Mouse (Mus musculus): Measurements from ENCODE around the gene Grm1. TPM values are rescaled to one million over a fixed set of nuclear protein-coding genes. Genes with fewer than 3 reads are reported as not detected.
"Not testable (repeated sequence)": the region's sequence is repeated elsewhere in the genome, so short reads cannot be mapped to it uniquely, and the experiment has no call there.

Grm1 gene
- polyA plus RNA-seq, 1 experiment from 2014 or later: 14.6 TPM

DNA sequence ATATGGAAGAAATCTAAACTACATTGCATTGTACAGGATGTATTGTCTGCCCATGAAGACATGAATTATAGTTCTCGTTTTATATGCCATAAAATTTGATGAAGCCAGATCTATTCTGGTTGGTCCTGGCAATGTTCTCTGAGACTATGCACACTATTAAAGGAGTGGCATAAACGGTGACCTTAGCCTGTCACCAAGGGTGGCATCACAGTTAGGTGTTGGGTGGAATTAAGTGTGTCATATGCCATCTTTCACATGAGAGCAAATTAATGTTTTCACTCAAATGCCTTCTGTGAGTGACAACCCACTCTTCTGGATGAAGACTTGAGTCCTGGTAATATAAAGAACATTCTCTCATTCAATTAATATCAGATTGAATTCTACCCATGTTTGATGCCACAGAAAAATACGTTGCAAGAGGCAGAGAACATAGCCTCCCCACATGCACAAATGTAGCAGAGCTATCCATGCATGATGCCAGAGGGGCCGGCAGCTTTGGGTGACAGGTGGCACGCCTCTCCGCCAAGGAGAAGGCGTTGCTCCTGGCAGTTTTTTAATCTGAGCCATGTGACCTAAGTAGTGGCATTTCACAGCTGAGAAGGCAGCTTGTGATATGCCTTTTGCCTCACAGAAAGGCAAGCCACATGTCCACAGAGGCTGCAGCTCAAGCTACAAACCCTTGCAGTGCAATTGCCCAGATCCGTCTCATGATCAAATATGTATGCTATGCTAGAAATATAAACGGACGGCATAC, 20.7 kb downstream of the Grm1 start:
- Histone ChIP-seq H3K9ac (ENCODE audit: low read depth, low read length) (no peak overlapping the region), H3K4me2 (ENCODE audit: low read length) (no peak overlapping the region), H3K4me1 (ENCODE audit: control insufficient read depth, insufficient read depth, low read depth, low read length) (no peaks in the 10 kb centered on the region), H3K9me3 (ENCODE audit: control insufficient read depth, low read length) (no peaks in the 10 kb centered on the region), H3K27me3 (replicated peaks; ENCODE audit: control insufficient read depth, insufficient read depth, low read length) (no peaks in the 10 kb centered on the region), H3K4me3 (ENCODE audit: low read length) (no peak overlapping the region), H3K36me3 (ENCODE audit: control insufficient read depth, insufficient read depth, low read length) (no peaks in the 10 kb centered on the region), H3K27ac (ENCODE audit: low read depth, low read length) (no peak overlapping the region)
- 69% methylated on average over 10 of the region's 10 CpGs for WGBS
- peak; percentile 92 for ATAC-seq

DNA sequence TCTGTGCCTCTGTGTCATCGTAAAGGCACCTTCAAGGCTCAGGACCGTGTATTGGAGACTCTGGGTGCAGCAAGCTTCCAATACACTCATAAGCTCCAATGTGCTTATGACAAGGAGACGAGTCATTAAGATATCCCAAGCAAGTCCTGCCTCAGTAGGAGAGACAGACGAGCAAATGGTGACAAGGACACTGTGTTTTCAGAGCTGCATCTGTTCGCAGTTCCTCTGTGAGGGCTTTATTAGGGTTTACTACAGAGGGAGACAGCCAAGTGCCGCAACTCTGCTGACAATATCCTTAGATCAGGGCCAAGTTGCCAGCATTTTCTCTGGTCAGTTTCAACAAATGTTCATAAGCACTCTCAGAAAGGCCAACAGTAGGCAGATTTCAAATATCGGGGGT, 32.8 kb downstream of the Grm1 start:
- ATAC-seq: no peak
- no peaks in the 10 kb centered on the region for H3K9me3 ChIP-seq (ENCODE audit: control insufficient read depth, low read length)
- WGBS: 87% methylated on average over 7 of the region's 7 CpGs
- H3K36me3 ChIP-seq (ENCODE audit: control insufficient read depth, insufficient read depth, low read length): no peaks in the 10 kb centered on the region
- no peak overlapping the region for H3K4me2 ChIP-seq (ENCODE audit: low read length)
- no peaks in the 10 kb centered on the region for H3K27me3 ChIP-seq (replicated peaks; ENCODE audit: control insufficient read depth, insufficient read depth, low read length)
- no peak overlapping the region for H3K27ac ChIP-seq (ENCODE audit: low read depth, low read length)
- no peaks in the 10 kb centered on the region for H3K4me1 ChIP-seq (ENCODE audit: control insufficient read depth, insufficient read depth, low read depth, low read length)
- no peak overlapping the region for H3K4me3 ChIP-seq (ENCODE audit: low read length)
- no peak overlapping the region for H3K9ac ChIP-seq (ENCODE audit: low read depth, low read length)

DNA sequence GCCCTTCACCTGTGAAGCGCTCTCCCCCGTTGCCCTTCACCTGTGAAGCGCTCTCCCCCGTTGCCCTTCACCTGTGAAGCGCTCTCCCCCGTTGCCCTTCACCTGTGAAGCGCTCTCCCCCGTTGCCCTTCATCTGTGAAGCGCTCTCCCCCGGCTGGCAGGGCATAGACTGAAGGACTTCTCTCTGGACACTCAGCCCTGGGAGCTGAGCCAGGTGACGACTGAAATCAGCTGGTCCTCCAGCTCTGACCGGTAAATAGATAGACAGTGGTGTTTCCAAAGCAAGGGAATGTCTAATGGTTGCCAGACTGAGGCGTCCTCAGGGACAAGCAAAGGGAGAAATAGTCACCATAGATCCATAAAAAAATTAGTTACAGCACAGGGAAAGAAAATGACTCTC, 36.7 kb downstream of the Grm1 start:
- H3K4me1 ChIP-seq (ENCODE audit: control insufficient read depth, insufficient read depth, low read depth, low read length); H3K4me3 ChIP-seq (ENCODE audit: low read length); H3K27me3 ChIP-seq (replicated peaks; ENCODE audit: control insufficient read depth, insufficient read depth, low read length); ATAC-seq; H3K4me2 ChIP-seq (ENCODE audit: low read length); H3K27ac ChIP-seq (ENCODE audit: low read depth, low read length); H3K9me3 ChIP-seq (ENCODE audit: control insufficient read depth, low read length); H3K9ac ChIP-seq (ENCODE audit: low read depth, low read length); H3K36me3 ChIP-seq (ENCODE audit: control insufficient read depth, insufficient read depth, low read length): not testable (repeated sequence)
- WGBS: 68% methylated on average over 13 of the region's 13 CpGs

DNA sequence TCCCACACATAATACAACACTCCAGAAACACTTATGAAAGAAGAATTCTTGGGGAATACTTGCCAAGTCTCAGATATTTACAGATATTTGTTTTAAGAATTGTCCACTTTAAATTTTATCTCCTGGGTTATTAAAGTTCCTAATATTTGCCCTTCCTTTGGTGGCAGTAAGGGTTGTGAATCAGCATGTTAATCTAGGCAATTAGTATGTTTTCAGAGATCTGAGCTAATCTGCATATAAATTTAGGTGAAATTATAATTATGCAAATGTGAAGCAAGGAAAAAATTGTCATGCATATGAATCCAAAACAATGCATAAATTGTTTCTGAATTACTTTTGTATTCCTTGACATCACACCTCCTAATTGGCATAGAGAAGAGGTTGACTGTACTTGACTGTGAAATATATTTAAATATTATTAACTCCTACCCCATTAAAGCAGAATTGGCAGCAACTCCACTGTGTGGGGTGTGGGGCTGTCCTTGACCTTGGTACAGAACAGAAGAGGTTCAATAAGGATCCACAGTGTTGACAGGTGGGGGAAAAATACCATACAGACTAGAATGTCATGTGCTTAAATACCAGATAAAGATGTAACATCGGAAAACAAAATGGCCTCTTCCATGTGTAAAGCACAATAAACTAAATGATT, 37.6 kb downstream of the Grm1 start:
- Histone ChIP-seq H3K36me3 (ENCODE audit: control insufficient read depth, insufficient read depth, low read length) (no peaks in the 10 kb centered on the region), H3K9me3 (ENCODE audit: control insufficient read depth, low read length) (no peaks in the 10 kb centered on the region), H3K4me2 (ENCODE audit: low read length) (no peak overlapping the region), H3K4me1 (ENCODE audit: control insufficient read depth, insufficient read depth, low read depth, low read length) (no peaks in the 10 kb centered on the region), H3K27ac (ENCODE audit: low read depth, low read length) (no peak overlapping the region), H3K4me3 (ENCODE audit: low read length) (no peak overlapping the region), H3K27me3 (replicated peaks; ENCODE audit: control insufficient read depth, insufficient read depth, low read length) (no peaks in the 10 kb centered on the region), H3K9ac (ENCODE audit: low read depth, low read length) (no peak overlapping the region)
- WGBS: 87% methylated on average over 1 of the region's 1 CpGs
- no peak for ATAC-seq

DNA sequence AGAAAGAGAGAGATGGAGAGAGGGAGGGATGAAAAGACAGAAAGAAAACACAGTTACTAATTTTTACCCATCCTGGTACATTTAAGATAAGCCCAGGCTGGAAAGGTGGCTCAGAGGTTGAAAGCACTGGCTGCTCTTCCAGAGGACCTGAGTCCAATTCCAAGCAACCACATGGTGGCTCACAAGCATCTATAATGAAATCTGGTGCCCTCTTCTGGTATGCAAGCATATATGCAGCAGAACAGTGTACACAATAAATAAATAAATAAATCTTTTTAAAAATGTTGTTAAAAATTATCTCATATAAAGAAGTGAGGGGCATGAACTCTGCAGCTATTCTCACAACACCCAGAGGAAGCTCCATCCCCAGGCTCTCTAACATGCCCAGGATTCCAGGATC, 42.8 kb downstream of the Grm1 start:
- H3K9ac ChIP-seq (ENCODE audit: low read depth, low read length): no peak overlapping the region
- H3K36me3 ChIP-seq (ENCODE audit: control insufficient read depth, insufficient read depth, low read length): no peaks in the 10 kb centered on the region
- H3K4me2 ChIP-seq (ENCODE audit: low read length): no peak overlapping the region
- no peak overlapping the region for H3K4me3 ChIP-seq (ENCODE audit: low read length)
- no peak overlapping the region for H3K27ac ChIP-seq (ENCODE audit: low read depth, low read length)
- no peaks in the 10 kb centered on the region for H3K9me3 ChIP-seq (ENCODE audit: control insufficient read depth, low read length)
- no peaks in the 10 kb centered on the region for H3K4me1 ChIP-seq (ENCODE audit: control insufficient read depth, insufficient read depth, low read depth, low read length)
- no peak for ATAC-seq
- H3K27me3 ChIP-seq (replicated peaks; ENCODE audit: control insufficient read depth, insufficient read depth, low read length): no peaks in the 10 kb centered on the region

DNA sequence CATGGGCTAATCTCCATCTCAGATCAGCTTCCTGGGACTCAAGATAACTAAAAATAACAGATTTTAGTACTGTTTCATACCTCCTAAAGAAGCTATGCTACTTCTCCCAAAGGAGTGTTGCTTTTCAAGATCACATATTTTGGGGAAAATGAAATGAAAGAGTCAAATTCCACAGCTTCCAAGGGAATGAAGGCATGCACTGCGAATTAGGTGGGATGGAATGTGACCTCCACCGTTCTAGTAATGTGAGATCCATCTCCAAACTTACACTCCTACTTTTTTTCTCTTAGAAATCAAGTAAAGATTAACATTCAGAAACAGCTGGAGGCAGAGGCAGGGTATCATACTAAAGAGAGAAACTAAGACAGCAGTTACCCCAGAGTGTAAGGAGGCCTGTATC, 49.9 kb downstream of the Grm1 start:
- H3K27ac ChIP-seq (ENCODE audit: low read depth, low read length): no peak overlapping the region
- ATAC-seq: no peak
- no peaks in the 10 kb centered on the region for H3K36me3 ChIP-seq (ENCODE audit: control insufficient read depth, insufficient read depth, low read length)
- H3K27me3 ChIP-seq (replicated peaks; ENCODE audit: control insufficient read depth, insufficient read depth, low read length): no peaks in the 10 kb centered on the region
- no peaks in the 10 kb centered on the region for H3K4me1 ChIP-seq (ENCODE audit: control insufficient read depth, insufficient read depth, low read depth, low read length)
- H3K9ac ChIP-seq (ENCODE audit: low read depth, low read length): no peak overlapping the region
- 83% methylated on average over 2 of the region's 2 CpGs for WGBS
- no peak overlapping the region for H3K4me2 ChIP-seq (ENCODE audit: low read length)
- H3K9me3 ChIP-seq (ENCODE audit: control insufficient read depth, low read length): no peaks in the 10 kb centered on the region
- H3K4me3 ChIP-seq (ENCODE audit: low read length): no peak overlapping the region

DNA sequence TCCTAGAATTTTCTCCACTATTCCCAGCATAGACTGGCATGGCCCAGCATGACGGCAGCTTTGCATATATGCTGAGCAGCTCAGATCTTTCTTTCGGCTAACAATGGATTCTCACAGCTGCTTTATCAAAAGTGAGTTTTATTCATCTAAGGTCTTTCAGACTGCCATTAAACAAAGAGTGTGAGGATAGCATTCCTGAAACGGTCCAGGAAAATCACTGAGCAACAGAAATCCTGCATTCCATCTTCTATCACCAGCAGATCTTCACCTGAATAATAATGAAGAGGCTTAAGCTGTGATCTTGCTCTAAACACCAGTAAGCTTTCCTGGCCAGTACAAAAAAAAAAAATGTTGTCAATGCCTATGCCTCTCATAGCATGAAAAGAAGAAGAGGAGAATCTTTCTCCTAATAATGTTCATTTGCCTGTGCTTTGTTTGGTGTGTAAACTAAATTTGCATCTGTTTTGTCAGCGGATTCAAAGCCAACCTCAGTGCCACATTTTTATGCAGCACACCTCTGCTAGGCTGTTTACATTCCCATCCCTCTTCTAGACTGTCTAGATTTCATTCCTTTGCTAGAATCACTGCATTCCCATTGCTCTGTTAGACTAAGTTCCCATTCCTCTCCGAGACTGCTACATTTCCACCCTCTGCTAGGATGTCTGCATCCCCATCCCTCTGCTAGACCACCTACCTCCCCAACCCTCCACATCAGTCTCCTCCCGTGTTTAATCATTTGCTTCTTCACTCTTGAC, 56.2 kb downstream of the Grm1 start:
- Histone ChIP-seq H3K4me1 (ENCODE audit: control insufficient read depth, insufficient read depth, low read depth, low read length) (peaks cover 2% of the 10 kb centered on the region; the same call in 1 of the 2 replicates), H3K4me2 (ENCODE audit: low read length) (no peak overlapping the region), H3K9ac (ENCODE audit: low read depth, low read length) (no peak overlapping the region), H3K9me3 (ENCODE audit: control insufficient read depth, low read length) (no peaks in the 10 kb centered on the region), H3K36me3 (ENCODE audit: control insufficient read depth, insufficient read depth, low read length) (no peaks in the 10 kb centered on the region), H3K27ac (ENCODE audit: low read depth, low read length) (no peak overlapping the region), H3K27me3 (replicated peaks; ENCODE audit: control insufficient read depth, insufficient read depth, low read length) (no peaks in the 10 kb centered on the region), H3K4me3 (ENCODE audit: low read length) (no peak overlapping the region)
- peak; percentile 72 for ATAC-seq
- WGBS: 14% methylated on average over 6 of the region's 6 CpGs

DNA sequence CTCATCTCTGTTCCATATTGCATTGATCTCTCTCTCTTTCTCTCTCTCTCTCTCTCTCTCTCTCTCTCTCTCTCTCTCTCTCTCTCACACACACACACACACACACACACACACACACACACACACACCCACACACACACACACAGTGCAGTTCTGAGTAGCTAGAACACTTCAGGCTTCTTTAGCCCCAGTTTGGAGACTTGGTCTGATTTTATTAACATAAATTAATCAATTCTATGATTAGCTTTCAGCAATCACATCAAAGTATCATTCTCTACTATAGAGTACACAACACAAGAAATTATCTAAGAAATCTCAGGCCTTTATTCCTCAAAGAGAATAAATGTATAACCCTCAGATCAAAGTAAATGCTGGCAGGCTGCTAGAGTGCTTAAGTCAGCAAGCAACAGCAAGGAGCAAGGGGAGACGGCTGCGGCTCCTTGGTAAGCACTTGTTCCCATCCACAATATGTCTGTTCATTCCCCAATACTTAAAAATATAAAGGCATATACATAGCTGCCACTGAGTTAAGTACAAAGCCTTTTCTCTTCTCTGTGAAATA, 63.1 kb downstream of the Grm1 start:
- no peak overlapping the region for H3K27ac ChIP-seq (ENCODE audit: low read depth, low read length)
- no peaks in the 10 kb centered on the region for H3K27me3 ChIP-seq (replicated peaks; ENCODE audit: control insufficient read depth, insufficient read depth, low read length)
- no peak overlapping the region for H3K4me2 ChIP-seq (ENCODE audit: low read length)
- no peak overlapping the region for H3K9ac ChIP-seq (ENCODE audit: low read depth, low read length)
- 83% methylated on average over 2 of the region's 2 CpGs for WGBS
- no peaks in the 10 kb centered on the region for H3K9me3 ChIP-seq (ENCODE audit: control insufficient read depth, low read length)
- no peaks in the 10 kb centered on the region for H3K36me3 ChIP-seq (ENCODE audit: control insufficient read depth, insufficient read depth, low read length)
- no peaks in the 10 kb centered on the region for H3K4me1 ChIP-seq (ENCODE audit: control insufficient read depth, insufficient read depth, low read depth, low read length)
- no peak for ATAC-seq
- H3K4me3 ChIP-seq (ENCODE audit: low read length): no peak overlapping the region

DNA sequence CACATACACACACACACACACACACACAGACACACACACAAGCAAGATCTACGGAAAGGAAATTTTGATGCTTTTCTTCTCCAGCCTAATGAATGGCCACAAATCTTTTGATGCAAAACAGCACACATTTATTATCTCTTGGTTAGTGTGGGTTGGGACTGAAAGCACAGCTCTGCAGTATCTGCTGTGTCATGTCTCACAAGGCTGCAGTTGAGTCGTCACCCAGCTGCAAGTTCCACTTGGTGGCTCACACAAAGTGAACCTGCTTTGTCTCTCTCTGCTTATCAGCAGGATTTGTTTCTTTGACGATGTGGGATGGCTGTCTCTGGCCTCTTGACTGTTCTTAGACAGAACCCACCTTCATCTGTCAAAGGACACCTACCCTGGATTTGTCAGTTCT, 68.5 kb downstream of the Grm1 start:
- H3K4me3 ChIP-seq (ENCODE audit: low read length): no peak overlapping the region
- no peak overlapping the region for H3K4me2 ChIP-seq (ENCODE audit: low read length)
- H3K27ac ChIP-seq (ENCODE audit: low read depth, low read length): no peak overlapping the region
- no peaks in the 10 kb centered on the region for H3K27me3 ChIP-seq (replicated peaks; ENCODE audit: control insufficient read depth, insufficient read depth, low read length)
- H3K9me3 ChIP-seq (ENCODE audit: control insufficient read depth, low read length): no peaks in the 10 kb centered on the region
- H3K36me3 ChIP-seq (ENCODE audit: control insufficient read depth, insufficient read depth, low read length): no peaks in the 10 kb centered on the region
- H3K9ac ChIP-seq (ENCODE audit: low read depth, low read length): no peak overlapping the region
- H3K4me1 ChIP-seq (ENCODE audit: control insufficient read depth, insufficient read depth, low read depth, low read length): no peaks in the 10 kb centered on the region
- ATAC-seq: no peak
- 57% methylated on average over 3 of the region's 3 CpGs for WGBS

Measured in hindbrain, embryonic 16.5 days (tissue).